Mouse (Mus musculus) Muller cell, postnatal 12 days (primary cell): ENCODE results near the gene Dnajb6.
"Not testable (repeated sequence)": the region's sequence is repeated elsewhere in the genome, so short reads cannot be mapped to it uniquely, and the experiment has no call there.

Source experiments
- DNase-seq: peaks from one replicate; pipeline ENCODE4 v3.0.0-alpha.2; 2015; ENCODE audit errors: inconsistent ontology term

Dnajb6 gene

GRCm38 (mm10) chr5:29735557-29736061 lies at the start of gene Dnajb6, which contains the start of gene Gm5129:
Gene Dnajb6, plus strand, starts transcription at chr5:29735688.
Gene Gm5129, minus strand, starts transcription at chr5:29735936.
- DNase-seq: peak; percentile 97

- peak; percentile 13 for DNase-seq
Measured at GRCm38 (mm10) chr5:29687671-29688070, 47.8 kb upstream of the Dnajb6 start.

GRCm38 (mm10) chr5:29688352-29688751 lies 47.1 kb upstream of the Dnajb6 start:
- DNase-seq: no peak

GRCm38 (mm10) chr5:29698493-29698892 lies 37.0 kb upstream of the Dnajb6 start:
- DNase-seq: no peak

GRCm38 (mm10) chr5:29699520-29700202 lies 35.8 kb upstream of the Dnajb6 start:
- no peak for DNase-seq

- no peak for DNase-seq
Measured at GRCm38 (mm10) chr5:29707241-29707640, 28.2 kb upstream of the Dnajb6 start.

- peak; percentile 34 for DNase-seq
Measured at GRCm38 (mm10) chr5:29708258-29708657, 27.2 kb upstream of the Dnajb6 start.

GRCm38 (mm10) chr5:29711631-29712030 lies 23.9 kb upstream of the Dnajb6 start:
- DNase-seq: no peak

- no peak for DNase-seq
Measured at GRCm38 (mm10) chr5:29712906-29713305, 22.6 kb upstream of the Dnajb6 start.

GRCm38 (mm10) chr5:29721159-29721558 lies 14.3 kb upstream of the Dnajb6 start:
- DNase-seq: no peak

- DNase-seq: peak; percentile 28
Measured at GRCm38 (mm10) chr5:29725369-29725768, 10.1 kb upstream of the Dnajb6 start.

- DNase-seq: not testable (repeated sequence)
Measured at GRCm38 (mm10) chr5:29726070-29726469, 9.4 kb upstream of the Dnajb6 start.

GRCm38 (mm10) chr5:29734831-29735510 lies 517 bp upstream of the Dnajb6 start:
- DNase-seq: no peak

- DNase-seq: peak; percentile 65
Measured at GRCm38 (mm10) chr5:29736073-29736900, 799 bp downstream of the Dnajb6 start.

GRCm38 (mm10) chr5:29736942-29737341 lies 1.5 kb downstream of the Dnajb6 start:
- DNase-seq: peak; percentile 5

- DNase-seq: no peak
Measured at GRCm38 (mm10) chr5:29737471-29737870, 2.0 kb downstream of the Dnajb6 start.

GRCm38 (mm10) chr5:29738076-29738475 lies 2.6 kb downstream of the Dnajb6 start:
- no peak for DNase-seq

GRCm38 (mm10) chr5:29740651-29741050 lies 5.2 kb downstream of the Dnajb6 start:
- no peak for DNase-seq

GRCm38 (mm10) chr5:29741093-29741492 lies 5.6 kb downstream of the Dnajb6 start:
- no peak for DNase-seq

GRCm38 (mm10) chr5:29747661-29748060 lies 12.2 kb downstream of the Dnajb6 start:
- no peak for DNase-seq

GRCm38 (mm10) chr5:29751306-29751705 lies 15.8 kb downstream of the Dnajb6 start:
- DNase-seq: peak; percentile 54

GRCm38 (mm10) chr5:29752894-29753293 lies 17.4 kb downstream of the Dnajb6 start:
- DNase-seq: no peak
